Mouse (Mus musculus): ENCODE measurements around the gene Arl6ip1.
A peak's percentile ranks its signal among the peaks of the same experiment; 100 is the strongest.
"Not testable (repeated sequence)": the region's sequence is repeated elsewhere in the genome, so short reads cannot be mapped to it uniquely, and the experiment has no call there.

Arl6ip1 gene

GRCm38 (mm10) chr7:118129430-118130041 is at the start of gene Arl6ip1:
TSS of gene Arl6ip1 (minus strand) at chr7:118129662.
- peak; percentile 98 for DNase-seq

- peak in 1 of 2 experiments; percentile 2 for DNase-seq
Observed at GRCm38 (mm10) chr7:118175821-118176355, 46.4 kb upstream of the Arl6ip1 start.

- DNase-seq, result not testable (repeated sequence)
Observed at GRCm38 (mm10) chr7:118170125-118170524, 40.7 kb upstream of the Arl6ip1 start.

DNA sequence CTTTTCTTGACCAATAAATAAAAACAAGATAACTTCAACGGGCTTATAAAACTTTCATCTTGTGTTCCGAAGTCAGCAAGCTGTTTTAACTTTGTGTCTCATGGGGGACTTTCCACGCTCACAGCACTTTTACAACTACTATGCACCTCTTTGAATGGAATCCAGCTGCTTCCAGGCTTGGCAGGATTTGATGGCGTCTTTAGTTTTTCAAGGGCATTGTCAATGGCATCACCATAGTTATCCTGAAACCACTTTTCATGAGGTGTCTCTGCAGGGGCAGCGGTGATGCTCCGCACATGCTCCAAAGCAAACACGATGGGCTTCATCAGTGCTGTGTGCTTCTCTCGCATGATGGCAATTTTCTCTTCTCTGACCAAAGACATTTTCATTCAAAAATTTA is 33.5 kb upstream of the Arl6ip1 start:
- DNase-seq, result no peak

- DNase-seq, result no peak
Observed at GRCm38 (mm10) chr7:118160121-118160520, 30.7 kb upstream of the Arl6ip1 start.

- DNase-seq, result no peak
Observed at GRCm38 (mm10) chr7:118156461-118156860, 27.0 kb upstream of the Arl6ip1 start.

DNA sequence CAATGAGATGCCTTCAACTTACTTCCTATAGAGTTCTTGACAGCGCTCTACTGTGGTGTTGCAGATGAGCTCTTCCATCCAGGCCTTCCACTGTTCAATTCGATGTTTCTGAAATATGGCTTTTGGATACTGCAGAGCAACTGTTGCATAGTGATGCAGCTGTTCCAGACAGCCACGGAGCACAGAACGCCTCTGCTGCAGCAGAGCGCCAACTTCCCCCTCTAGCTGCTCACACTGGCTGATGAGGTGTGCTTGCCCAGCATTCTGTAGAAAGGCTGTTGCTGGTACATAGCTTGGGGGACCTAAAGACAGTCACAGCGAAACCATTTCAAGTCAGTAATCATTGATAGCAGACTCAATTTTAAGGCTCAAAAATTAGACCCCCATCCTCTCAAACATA is 24.7 kb upstream of the Arl6ip1 start:
- DNase-seq, result no peak

GRCm38 (mm10) chr7:118143602-118144001 is 14.1 kb upstream of the Arl6ip1 start:
- no peak for DNase-seq

- DNase-seq, result no peak
Observed at GRCm38 (mm10) chr7:118143123-118143522, 13.7 kb upstream of the Arl6ip1 start.

DNA sequence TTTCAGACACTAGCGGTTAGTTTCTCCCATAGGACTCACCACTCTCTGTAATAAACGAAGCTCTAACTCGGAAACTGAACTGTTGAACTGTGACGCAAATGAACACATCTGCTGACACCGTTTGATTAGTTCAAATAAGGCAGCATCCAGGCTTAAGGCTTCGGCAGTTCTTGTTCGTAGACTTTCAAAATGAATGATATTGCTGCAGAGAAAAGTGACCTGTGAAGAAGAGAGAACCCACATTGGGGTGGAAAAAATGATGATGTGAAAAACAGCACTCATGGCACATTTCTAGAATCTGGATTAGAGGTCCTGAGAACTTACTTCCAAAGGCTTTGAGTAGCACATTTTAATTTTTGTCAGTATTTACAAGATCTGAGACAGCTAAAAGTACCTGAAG is 11.8 kb upstream of the Arl6ip1 start:
- no peak for DNase-seq

GRCm38 (mm10) chr7:118135128-118135527 is 5.7 kb upstream of the Arl6ip1 start:
- no peak for DNase-seq

- peak; percentile 64 to 75 for DNase-seq
Observed at GRCm38 (mm10) chr7:118128925-118129429, 485 bp downstream of the Arl6ip1 start.

DNA sequence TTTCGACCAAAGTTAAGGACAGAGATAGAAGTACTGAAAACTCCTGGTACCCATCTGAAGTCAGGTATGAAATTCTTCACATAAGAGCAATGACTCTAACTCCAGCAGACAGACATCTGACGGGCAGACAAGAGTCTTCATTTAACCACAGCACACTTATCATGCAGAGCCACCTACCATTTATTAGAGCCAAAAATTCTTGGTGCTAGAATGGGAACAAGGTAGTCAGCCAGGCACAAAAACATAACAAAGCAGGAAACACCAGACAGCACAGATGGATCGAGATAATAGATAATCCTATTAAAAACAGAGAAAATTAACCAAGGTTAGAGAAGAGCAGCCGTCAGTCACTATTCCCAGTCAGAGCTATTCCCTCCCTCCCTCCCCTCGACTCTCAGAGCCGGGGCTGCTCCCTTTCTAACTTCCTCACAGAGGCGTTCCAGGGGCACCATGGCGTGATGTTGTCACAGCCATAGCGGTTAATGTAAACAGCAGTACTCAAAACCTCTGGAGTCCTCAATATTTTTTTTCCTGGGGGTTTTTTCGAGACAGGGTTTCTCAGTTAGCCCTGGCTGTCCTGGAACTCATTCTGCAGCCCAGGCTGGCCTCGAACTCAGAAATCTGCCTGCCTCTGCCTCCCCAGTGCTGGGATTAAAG is 3.1 kb downstream of the Arl6ip1 start:
- DNase-seq, result no peak

GRCm38 (mm10) chr7:118125736-118126135 is 3.7 kb downstream of the Arl6ip1 start:
- no peak for DNase-seq

DNA sequence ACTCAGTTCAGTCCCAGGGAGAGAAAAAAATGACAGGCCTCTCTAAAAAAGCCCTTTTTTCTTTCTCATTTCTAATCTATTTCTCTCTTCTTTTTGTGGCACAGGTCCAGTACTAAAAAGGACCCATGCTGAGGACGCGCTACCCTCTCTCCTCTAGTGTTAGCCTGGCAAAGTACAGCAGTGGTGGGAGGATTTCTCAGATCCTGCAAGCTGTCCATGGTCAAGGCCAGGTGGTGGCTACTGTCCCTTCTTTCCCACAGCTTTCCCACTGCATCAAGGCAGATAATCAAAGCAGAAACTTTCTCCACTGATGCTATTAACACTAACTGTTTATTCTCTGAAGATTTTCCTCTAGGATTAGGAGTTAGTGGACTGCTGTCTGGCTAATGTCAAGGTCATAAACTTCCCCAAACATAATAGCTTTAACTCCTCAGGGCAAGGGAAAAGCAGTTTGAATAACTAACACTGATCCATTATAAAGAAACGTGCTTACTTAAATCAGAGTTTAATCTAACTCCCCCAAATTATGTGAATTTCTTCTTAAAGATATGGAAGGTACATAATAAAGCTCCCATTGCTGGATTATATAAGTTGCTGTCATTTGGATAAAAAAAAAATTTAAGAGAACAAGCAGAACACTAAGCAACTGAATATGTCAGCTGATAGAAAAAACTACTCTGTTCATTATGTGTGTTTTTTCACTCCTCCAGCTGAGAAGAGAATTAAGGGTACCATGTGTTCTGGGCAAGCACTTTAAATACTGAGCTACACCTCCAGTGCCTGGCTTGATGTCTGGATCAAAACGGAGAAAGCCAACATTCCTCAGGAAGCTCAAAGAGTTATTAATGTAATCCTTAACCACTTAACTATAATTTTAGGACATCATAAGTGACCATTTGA is 5.7 kb downstream of the Arl6ip1 start:
- DNase-seq, result no peak

DNA sequence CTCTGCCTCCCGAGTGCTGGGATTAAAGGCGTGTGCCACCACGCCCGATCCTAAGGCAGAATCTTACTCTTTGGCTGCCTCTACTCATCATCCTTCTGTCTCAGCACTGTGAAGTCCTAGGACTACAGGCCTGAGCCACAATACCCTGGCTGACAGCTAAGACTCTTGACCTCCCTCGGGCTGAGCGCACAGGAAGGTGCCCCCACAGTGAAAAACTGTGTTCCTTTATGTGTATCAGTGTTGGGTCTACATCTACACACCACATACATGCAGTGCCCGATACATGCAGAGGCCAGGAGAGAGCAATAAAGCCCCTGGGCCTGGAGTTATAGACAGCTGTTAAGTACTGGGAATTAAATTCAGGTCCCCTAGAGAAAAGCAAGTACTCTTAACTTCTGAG is 7.2 kb downstream of the Arl6ip1 start:
- no peak for DNase-seq

- no peak for DNase-seq
Observed at GRCm38 (mm10) chr7:118120654-118121053, 8.8 kb downstream of the Arl6ip1 start.

- peak in 1 of 2 experiments; percentile 35 for DNase-seq
Observed at GRCm38 (mm10) chr7:118119946-118120345, 9.5 kb downstream of the Arl6ip1 start.

- DNase-seq, result peak; percentile 58 to 72
Observed at GRCm38 (mm10) chr7:118119142-118119541, 10.3 kb downstream of the Arl6ip1 start.

DNA sequence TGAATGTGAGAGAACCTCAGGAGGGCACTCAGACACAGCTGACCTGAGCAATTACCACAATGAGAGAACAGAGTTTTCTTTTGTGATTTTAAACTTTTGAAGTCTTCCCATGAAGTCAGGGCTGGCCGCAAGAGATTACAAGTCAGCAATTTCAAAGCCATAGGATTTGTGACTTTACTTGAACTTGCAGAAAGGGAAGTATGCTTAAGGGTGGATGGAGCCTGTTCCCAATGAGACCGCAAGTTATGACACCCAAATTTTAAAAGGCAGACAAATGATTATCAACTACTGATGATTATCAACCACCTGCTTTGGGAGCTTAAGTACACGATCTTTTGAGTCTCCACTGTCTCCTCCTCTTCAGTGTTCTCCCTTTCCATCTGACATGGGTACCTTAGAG is 11.0 kb downstream of the Arl6ip1 start:
- no peak for DNase-seq

DNA sequence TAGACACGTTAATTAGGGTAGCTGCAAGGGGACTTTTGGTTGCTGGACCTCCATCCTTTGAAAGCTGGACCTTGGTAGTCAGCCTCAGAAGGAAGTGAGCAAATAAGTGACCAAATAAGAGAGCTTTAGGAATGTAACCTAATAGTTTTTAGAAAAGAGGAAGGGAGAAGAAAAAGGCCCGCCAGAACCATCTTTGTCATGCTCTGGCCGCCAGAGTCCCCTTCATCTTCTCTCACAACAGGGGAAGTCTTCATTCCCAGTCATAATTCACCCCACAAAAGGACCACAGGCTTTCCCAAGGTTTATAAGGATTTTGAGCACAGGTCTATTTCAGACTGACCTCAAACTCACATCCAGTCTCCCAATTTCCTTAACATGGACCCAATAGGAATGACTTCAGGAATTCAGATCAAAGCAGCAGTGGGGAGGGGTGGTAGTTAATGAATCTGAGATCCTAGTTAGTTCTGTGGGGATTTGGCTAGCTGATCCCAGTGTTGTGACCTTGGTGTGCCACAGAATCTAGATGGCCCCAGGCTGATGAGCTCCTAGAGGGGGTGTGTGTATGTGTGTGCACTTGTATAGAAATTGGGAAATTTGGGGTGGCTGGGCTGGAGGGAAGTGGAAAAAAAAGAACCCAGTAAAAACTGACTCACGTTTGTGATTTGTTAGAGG is 11.8 kb downstream of the Arl6ip1 start:
- DNase-seq, result peak; percentile 44 to 67

- no peak for DNase-seq
Observed at GRCm38 (mm10) chr7:118116787-118117538, 12.5 kb downstream of the Arl6ip1 start.

All from kidney, adult 8-10 months (tissue).